Mouse (Mus musculus) ovary, postnatal 36 days (tissue): ENCODE results near the gene Rtn3.
"Not testable (repeated sequence)": the region's sequence is repeated elsewhere in the genome, so short reads cannot be mapped to it uniquely, and the experiment has no call there.

Experiments used
- DNase-seq: peaks from one replicate; pipeline ENCODE4 v3.0.0; 2022; ENCODE audit warnings: low spot score, mixed read lengths

Gene Rtn3

DNA sequence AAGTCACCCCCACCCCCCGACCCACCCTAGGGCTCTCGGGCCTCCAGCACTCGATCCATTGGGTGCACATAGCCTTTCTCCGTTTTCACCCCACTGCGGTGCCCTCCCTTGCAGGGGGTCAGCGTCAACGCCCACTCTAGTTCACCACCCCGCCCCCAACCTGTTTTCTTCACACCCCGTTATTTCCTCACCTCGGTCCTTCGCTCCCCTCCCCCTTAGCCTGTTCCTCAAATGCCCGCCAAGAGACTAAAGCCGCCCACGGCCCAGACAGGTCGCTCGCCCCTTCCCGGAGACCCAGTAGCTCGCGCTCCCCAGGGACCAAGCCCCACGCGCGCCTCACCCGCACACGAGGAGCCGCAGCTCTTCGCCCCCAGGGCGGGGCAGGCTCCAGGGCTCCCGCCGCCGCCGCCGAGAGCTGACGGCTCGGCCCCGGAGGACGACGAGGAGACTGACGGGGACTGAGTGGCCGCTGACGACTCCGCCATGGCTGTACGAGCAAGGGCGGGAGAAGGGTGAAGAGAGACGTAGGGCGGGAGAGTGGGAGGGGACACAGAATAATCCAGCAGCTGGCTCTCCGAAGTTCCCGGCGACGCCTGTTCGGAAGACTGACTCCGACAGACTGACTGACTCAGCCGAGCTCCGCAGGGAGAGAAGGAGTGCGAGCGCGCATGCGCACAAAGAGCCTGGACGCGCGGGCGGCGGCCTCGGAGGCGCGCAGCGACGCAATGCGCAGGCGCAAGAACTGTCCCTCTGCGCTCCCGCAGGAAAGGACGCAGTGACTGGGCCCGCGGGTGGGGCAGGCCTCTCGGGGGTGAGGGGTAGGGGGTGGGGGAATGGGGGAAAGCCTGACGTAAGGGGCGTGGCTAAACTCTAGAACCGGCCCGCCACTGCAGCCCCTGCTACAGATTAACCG lies at the start of gene Rtn3:
TSS of gene Rtn3 (minus strand) at position 683 of the 913 bp plus-strand sequence.
- DNase-seq = peak; percentile 98

DNA sequence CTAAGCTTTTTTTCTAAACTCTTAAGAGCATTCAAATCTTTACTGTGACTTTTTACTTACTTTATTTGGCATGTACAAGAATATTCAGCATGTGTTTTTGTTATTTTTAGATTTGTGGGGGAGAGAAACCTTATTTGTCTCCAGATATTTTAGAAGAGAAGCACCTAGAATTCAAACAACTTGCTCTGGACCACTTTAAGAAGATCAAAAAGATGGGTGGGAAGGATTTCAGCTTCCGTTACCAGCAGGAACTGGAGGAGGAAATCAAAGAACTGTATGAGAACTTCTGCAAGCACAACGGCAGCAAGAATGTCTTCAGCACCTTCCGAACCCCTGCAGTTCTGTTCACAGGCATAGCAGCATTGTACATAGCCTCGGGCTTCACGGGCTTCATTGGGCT lies 48.8 kb upstream of the Rtn3 start:
- no peak for DNase-seq

DNA sequence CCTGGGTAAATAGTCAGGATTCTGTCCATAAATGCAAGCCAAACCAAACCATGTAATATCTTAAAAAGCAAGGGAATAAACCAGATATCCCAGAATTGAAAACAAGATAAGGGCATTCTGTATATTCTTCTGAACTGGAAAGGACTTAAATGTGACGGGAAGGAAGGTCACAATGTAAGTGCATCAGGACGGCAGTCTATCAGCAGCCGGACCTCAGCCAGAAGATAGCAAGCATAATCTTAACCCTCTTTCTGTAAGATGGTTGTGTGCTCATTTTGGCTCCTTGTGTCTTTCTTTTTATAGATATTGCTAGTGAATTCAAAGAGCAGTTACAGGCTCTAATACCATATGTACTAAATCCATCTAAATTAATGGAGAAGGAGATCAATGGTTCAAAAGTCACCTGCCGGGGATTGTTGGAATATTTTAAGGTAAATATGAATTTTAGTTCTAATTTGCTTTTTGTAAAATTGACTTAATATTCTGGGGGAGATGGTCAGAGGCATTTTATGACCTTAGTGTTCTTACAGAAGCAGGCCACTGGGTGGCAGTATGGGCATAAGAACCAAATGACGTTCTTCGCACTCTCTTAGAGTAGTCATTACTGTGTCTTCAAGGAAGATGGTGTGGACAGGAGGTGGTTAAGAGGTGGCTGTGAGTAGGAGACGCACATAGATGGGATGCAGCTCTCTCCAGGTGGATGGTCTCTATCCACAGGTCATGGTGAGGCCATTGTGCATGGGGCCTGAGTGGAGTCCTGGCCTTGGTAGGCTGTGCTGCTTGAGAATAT lies 45.8 kb upstream of the Rtn3 start:
- peak; percentile 55 for DNase-seq

DNA sequence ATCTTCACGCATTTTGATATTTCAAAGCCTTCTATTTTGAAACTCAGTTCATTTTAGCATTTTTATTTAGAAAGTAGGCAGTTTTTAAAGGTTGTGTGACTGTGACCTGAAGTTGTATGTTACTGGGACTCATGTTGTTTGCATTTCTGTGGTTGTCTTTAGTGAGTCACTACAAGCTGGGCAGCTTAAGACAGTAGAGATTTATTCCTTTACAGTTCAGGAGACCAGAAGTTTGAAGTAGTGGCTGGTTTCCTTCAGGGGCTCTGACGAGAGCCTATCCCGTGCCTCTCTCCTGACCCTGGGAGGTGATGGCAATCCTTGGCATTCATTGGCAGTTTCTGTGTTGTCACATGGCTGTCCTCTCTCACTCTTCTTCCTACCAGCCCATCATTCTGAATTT lies 41.8 kb upstream of the Rtn3 start:
- no peak for DNase-seq

DNA sequence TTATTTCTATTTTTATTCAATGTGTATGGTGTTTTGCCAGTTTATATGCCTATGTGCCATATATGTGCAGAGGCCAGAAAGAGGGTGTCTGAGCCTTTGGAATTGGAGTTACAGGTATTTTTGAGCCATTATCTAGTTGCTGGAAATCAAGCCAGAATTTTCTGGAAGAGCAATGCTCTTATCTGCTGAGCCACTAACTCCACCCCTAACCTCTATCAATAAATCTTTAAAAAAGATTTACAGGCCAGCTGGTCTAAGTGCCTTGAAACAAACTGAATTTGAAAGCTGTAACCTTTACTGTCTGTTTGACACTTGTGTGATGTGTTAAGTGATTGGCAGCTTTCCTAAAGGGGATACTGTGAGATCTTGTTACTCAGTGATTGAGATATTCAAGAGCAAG lies 40.7 kb upstream of the Rtn3 start:
- no peak for DNase-seq

DNA sequence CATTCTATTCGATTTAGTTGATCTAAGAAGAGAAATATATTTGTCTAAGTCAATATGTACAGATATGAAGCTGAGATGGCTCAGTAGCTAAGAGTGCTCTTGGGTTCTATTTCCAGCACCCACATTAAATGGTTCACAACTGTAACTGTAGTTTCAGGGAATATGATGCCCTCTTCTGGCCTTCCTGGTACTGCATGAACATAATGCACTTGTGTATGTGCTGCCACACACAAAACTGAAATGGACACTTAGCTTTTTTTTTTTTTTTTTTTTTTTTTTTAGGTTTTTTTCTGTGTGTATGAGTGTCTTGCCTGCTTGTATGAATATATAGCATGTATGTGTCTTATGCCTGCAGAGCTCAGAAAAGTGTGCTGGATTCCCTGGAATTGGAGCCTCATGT lies 40.2 kb upstream of the Rtn3 start:
- DNase-seq = no peak

DNA sequence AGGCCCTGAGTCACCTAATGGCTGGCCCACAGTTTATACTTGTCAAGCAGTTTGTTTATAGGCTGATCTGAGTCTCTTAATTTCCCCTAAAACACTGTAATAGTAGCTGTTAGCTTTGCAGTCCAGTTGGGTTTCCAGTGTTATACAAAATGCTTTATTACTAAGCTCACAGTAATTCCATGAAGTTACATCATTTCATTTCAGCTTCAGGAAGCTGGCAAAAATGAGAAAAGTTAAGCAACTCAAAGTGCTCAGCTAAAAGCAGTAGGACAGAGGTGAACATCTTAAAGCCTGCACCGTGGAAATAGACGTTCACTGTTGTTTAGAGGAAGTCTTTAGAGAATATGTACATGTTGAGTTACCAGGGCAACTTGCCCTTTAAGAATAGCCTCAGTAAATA lies 39.8 kb upstream of the Rtn3 start:
- DNase-seq = no peak

DNA sequence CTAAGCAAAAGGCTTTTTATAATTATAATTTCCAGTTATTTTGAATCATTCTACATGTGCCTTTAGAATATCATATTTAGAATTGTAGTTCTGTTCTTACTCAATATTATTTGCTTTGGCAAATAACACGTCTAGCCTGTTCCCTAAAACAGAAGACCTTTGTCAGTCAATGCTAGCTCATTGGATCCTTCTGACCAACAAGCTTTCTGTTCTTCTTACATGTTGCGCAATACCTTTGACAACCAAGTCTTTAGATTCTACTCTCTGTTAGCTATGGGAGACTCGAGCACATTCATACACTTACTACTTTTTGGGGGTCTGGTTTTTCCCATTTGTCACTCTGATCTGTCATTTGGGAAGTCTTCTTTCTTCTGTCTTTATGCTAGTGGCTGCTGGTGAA lies 38.5 kb upstream of the Rtn3 start:
- DNase-seq = no peak

DNA sequence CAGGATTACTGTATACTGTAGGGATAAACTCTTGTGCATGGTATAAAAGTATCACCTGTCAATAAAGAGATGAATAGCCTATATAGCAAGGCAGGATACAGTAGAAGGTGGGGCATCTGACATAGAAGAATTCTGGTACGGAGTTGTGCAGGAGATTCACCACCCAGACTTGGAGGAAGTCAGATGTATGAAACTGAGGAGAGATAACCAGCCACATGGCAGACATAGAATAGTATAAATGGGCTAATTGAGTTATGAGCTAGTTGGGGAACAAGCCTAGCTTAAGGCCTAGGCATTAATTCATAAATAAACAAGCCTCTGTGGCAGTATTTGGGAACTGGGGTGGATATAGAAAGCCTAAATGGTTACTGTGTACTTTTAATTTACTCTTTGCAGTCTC lies 33.4 kb upstream of the Rtn3 start:
- no peak for DNase-seq

DNA sequence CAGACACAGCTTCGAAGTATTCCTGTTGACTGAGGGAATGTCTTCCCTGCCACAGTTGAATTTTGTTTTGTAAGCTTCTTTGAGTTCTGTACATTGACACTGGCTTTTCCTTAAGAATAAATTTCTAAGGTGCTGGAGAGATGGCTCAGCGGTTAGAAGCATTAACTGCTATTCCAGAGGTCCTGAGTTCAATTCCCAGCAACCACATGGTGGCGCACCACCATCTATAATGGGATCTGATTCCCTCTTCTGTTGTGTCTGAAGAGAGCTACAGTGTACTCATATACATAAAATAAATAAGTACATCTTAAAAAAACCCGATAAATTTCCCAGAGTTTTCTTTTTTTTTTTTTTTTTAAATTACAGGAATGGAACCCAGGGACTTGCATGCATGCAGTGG lies 24.9 kb upstream of the Rtn3 start:
- DNase-seq = no peak

DNA sequence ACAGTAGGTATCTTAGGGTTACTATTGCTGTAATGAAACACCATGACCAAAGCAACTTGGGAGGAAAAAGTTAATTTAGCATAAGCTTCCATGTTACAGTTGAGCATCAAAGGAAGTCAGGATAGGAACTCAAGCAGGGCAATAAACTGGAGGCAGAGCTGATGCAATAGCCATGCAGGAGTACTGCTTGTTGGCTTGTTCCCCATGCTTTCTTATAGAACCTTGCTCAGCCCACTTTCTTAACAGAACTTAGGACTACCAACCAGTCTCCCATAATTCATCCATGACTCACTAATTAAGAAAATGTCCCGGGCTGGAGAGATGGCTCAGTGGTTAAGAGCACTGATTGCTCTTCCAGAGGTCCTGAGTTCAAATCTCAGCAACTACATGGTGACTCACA lies 23.2 kb upstream of the Rtn3 start:
- DNase-seq = no peak

DNA sequence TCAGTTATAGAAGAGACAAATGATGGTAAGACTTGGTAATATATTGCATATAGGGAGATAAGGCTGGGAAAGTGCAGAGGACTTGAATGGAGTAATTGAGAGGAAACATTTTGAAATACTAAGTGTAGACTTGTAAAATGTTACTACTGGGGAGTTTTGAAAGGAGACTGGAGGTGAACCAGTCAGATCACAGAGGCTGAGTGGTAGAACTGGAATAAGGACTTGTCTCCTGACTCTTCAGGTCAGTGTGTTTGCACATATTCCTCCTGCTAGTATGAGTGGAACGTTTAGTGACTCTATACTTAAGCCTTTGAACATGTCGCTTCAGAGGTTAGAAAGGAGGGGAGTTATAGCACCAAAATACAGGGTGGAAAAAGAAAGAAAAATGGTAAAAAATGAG lies 19.4 kb upstream of the Rtn3 start:
- no peak for DNase-seq

DNA sequence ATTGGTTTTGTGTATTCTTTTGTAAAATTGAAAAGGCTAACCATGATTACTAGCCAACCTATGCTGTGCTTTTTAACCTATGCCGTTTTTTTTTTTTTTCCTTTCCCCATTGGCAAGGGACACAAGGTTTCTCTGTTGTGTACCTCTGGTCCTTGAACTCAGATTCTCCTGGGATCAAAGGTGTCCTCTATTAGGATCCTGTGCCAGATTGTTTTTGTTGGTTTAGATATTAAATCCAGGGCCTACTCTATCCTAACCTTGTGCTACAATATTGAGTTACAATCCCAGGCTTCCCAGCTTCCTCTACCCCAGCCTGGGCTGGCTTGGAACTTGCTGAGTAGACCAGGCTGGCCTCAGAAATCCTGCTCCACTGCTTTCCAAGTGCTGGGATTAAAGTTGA lies 17.6 kb upstream of the Rtn3 start:
- no peak for DNase-seq

DNA sequence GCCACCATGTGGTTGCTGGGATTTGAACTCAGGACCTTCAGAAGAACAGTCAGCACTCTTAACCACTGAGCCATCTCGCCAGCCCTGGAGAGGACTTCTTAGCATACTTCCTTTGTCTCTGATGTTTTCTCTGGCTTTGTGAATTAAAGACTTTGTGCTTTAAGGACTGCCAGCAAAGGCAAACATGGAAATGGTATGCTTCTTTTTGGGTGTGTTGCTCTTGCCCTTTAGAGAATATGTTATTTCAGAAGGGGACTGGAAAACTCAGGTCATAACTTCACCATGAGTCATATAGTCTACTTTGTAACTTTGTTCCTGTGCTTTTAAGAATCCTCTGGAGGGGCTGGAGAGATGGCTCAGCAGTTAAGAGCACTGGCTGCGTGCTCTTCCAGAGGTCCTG lies 15.7 kb upstream of the Rtn3 start:
- DNase-seq = no peak

DNA sequence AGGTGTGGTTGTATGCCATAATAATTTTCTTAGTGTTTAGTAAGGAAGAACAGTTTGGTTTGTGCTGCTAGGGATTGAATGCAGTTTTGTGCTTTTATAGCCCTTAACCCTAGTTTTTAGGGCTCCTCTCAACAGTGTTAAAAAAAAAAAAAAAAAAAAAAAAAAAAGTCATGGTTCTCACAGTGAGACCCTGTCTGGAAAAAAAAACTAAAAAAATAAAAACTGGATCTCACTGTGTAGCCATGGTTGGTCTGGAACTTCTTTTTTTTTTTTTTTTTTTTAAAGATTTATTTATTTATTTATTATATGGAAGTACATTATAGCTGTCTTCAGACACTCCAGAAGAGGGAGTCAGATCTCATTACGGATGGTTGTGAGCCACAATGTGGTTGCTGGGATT lies 13.0 kb upstream of the Rtn3 start:
- not testable (repeated sequence) for DNase-seq

DNA sequence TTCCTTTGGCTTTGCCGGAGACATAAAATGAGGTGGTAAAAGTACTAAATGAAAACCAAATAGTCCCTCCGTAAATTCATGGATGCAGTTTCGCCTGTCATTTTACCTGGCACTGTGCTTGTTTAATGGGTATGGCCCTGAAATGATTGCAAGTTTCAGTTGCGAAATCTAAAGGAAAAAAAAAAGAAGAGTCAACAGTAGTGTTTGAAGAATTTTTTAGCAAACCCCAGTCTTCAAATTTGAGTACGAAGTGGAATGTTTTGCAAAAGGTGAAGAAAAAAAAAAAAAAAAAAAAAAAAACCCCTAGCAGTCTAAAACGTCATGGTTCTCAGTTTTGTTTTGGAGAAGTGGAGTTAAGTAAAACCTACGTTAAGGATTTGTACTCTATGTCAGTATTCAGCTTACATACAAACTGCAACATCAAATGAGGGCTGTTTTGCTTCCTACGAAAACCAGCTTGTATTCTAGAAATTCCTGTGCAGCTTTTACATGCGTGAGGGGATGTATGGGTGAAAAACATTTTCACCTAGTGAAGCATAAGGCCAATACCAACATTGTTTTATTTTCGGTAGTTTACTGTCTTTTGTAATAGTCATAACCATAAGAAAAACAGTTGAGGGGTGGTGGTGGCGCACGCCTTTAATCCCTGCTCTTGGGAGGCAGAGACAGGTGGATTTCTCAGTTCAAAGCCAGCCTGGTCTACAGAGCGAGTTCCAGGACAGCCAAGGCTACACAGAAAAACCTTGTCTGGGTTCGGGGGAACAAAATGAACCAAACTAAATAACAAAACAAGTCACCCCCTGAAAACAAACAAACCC lies 12.3 kb upstream of the Rtn3 start:
- no peak for DNase-seq

DNA sequence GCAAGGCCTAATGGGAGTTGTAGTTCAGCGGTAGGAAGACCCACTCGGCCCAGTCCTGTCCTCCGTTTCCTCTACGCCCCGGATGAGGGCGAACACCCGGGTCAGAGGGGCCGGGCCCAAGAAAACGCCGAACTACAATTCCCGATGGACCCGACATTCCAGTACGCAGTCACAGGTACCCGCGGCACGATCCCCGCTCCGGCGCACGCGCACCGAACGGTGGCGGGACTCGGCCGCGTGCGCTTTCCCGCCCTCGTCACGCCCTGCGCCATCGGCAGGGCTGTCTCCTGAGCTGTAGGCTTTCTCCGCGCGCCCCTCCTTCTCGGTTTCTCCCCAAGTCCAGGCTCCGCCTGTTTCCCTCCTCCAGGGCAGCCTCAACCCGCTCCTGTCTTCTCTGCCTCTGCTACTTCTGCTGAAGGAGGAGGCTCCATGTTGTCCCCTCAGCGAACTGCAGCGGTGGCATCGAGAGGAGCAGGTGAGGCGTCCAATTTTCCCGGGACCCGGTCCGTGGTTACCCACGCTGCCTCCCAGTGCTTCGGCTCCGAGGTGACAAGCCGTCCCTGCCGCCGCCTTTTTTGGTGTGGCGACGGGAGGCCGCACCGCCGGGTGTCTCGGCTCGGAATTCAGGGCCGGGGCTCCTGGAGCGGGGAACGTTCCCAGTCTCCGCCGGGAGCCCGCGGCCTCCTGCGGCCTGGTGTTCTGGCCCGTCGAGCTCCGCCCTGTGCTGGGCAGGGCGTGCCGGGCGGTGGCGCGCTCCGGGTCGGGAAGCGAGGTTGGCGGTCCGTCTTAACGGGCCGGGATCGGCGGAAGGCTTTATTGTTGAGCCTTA lies 11.3 kb upstream of the Rtn3 start:
- peak; percentile 96 for DNase-seq

DNA sequence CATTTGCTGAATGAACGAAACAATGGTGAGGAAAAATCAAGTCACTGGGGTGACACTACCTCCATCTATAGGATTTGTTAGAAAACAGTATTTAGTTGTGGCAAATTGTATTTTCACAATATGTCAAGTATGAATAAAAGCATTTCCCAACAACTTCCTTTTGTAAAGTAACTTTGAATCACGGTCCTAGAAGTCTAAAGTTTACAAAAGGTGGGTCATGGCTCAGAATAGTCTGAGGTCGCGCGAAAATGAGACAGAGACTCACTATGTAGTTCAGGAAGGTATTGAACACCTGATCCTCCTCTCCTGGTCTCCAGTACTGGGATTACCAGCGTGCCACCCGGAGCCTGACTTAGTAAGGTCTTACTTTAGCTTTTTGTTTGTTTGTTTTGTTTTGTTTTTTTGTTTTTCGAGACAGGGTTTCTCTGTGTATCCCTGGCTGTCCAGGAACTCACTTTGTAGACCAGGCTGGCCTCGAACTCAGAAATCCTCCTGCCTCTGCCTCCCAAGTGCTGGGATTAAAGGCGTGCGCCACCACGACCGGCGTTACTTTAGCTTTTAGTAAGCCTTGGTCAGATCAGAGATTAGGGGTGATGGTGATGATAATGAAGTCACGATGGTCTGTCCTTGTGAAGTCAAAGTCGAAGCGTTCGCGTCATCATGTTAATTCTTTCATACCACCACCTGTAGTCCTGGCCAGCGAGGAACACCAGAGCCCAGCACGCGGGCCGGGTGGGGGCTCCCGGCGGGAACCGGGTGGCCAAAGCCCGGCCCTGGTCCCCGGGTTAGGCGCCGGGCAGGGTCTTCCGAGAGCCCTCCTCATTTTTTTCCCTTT lies 10.5 kb upstream of the Rtn3 start, which contains the start of gene Atl3:
TSS of gene Atl3 (plus strand) at position 689 of the 835 bp plus-strand sequence.
- no peak for DNase-seq

DNA sequence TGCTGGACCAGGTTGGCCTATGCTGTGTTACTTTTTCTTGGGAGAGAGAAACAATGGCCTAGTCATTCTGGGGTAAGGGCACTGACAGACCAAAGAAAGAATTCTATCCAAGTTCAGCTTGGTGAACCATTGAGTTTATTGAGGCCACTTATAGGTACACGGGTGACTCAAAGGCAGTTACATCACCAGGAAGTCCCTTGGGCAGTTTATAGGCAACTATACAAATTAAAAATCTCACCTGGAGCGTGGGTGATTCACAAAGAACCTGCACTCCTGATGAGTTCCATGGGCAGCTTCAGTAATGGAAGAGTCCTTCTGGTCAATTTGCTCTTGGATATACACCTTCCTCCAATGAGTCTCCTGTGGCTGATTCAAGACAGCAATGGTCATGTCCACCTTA lies 9.6 kb upstream of the Rtn3 start:
- no peak for DNase-seq

DNA sequence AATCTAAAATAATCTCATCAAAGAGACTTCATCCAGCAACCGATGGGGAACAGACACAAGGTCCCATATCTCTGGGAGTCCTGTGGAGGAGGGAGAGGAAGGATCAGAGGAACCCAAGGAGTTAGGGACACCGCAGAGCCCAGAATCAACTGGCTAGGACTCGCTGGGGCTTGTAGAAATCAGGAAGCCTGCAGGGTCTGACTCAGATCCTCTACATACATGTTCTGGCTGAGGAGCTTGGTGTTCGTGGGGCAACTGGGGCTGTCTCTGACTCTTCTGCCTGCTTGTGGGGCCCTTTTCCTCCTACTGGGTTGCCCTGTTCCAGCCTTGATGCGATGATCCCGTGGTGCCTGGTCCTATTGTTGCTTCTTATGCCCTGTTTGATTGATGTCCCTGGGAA lies 8.9 kb upstream of the Rtn3 start:
- no peak for DNase-seq

DNA sequence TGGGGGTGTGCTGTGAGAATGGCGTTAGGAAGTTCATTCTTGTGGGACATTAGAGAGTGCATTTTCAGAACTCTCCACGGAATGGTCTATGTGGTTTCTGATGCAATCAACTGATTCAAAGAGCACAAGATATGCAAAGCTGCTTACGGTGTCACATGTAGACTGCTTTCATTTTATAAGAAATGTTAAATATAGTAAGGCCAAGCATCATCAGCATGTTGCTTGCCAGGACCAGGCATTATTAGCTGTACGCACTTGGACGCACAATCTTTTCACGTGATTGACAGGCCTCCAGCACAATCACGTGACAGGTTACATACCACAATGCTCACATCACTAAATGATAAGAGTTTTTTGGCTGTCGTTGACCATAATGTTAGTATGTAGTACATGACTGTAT lies 4.6 kb upstream of the Rtn3 start:
- DNase-seq = no peak
